ENCODE assay signal across 27 mouse cellular contexts in genomic region chr9:29550582-29550981, GRCm38 (mm10).
DNase-seq lines count a peak whose midpoint lies in the region; ATAC-seq and TF ChIP-seq lines count a peak whose summit lies in the region.
"Had no signal": no experiment of that assay in that cellular context is flagged by ENCODE, and none has a peak within 500 bp of the region (broad histone marks: within the 10 kb centered on the region; RNA-seq: fewer than 3 reads in every experiment).

No protein-coding gene starts in this region.

- H3K27me3 ChIP-seq in cerebellum, adult 2 months (ENCODE audit: control insufficient read depth, insufficient read depth, low read length): no peaks in the 10 kb centered on the region
- H3K27me3 ChIP-seq: hindbrain, embryonic 15.5 days; intestine, embryonic 15.5 days; limb, embryonic 12.5 days; liver, embryonic 15.5 days; midbrain, embryonic 15.5 days; neural tube, embryonic 13.5 days had no signal

- 12% methylated on average over 8 of the region's 8 CpGs for WGBS in cerebellum, adult 2 months

- no peak for TF ChIP-seq CTCF in cerebellum, adult 2 months (IDR thresholded peaks at IDR 0.05; ENCODE audit: borderline replicate concordance, insufficient read depth, low read depth, low read length)

- 0 out of 2 replicates have a peak, but pooled peaks have one; percentile 34 for ATAC-seq in frontal cortex, adult (ENCODE audit: low TSS enrichment)
- no peak for ATAC-seq in monocyte, adult 5-6 weeks (replicated peaks; ENCODE audit: insufficient number of reproducible peaks, low FRiP score, low TSS enrichment, poor library complexity, severe bottlenecking)
- ATAC-seq: forebrain, embryonic 14.5 days; intestine, embryonic 15.5 days; midbrain, embryonic 15.5 days; Patski had no signal

- H3K27ac ChIP-seq in cerebellum, adult 2 months (ENCODE audit: insufficient read depth, low read length): peak overlapping the region; percentile 92
- H3K27ac ChIP-seq: gastrocnemius, adult 2 months; hindbrain, embryonic 15.5 days; intestine, embryonic 15.5 days; limb, embryonic 12.5 days; liver, embryonic 15.5 days; midbrain, embryonic 15.5 days; neural tube, embryonic 13.5 days had no signal

- H3K4me1 ChIP-seq in cerebellum, adult 2 months (ENCODE audit: control insufficient read depth, insufficient read depth, low read length): peaks cover 23% of the 10 kb centered on the region; the same call in 1 of the 2 replicates
- H3K4me1 ChIP-seq: hindbrain, embryonic 15.5 days; intestine, embryonic 15.5 days; limb, embryonic 12.5 days; liver, embryonic 15.5 days; midbrain, embryonic 15.5 days; neural tube, embryonic 13.5 days had no signal

- H3K4me3 ChIP-seq in cerebellum, adult 2 months (replicated peaks; ENCODE audit: insufficient read depth, low read depth, low read length): no peak overlapping the region
- H3K4me3 ChIP-seq: gastrocnemius, adult 2 months; hindbrain, embryonic 15.5 days; intestine, embryonic 15.5 days; limb, embryonic 12.5 days; liver, embryonic 15.5 days; midbrain, embryonic 15.5 days; myocyte; neural tube, embryonic 13.5 days had no signal

- DNase-seq in frontal cortex, postnatal 25 days (ENCODE audit: low spot score in 2 of 2): no peak
- DNase-seq in brain, adult 2 months (ENCODE audit: low read depth, low spot score): peak; percentile 99
- DNase-seq in cerebellum, adult 2 months: peak; percentile 97 to 99
- peak; percentile 91 to 95 for DNase-seq in cerebellum, postnatal 14 days
- DNase-seq in B cell, adult 2 months: no peak
- DNase-seq: adrenal gland, postnatal 25 days; gastrocnemius, adult 2 months; gastrocnemius, postnatal 36 days; heart, adult 18-20 months; heart, postnatal 4 days; kidney, adult 2 months; layer of hippocampus, adult 9-11 months; lung, embryonic 14.5 days; lung, postnatal 14 days; thymus, adult 2 months; thymus, postnatal 36 days had no signal

- TF ChIP-seq POLR2A in cerebellum, adult 2 months (IDR thresholded peaks at IDR 0.05; ENCODE audit: borderline replicate concordance, insufficient read depth, low read length): peak; percentile 53; the same call in 1 of the 2 replicates

Comparison
In these comparisons a context has a peak if more than half of its experiments do, and no peak if none do; other contexts are left out.
1. DNase-seq: peak in brain, adult 2 months (single experiment), cerebellum, adult 2 months (2 of 2) and cerebellum, postnatal 14 days (2 of 2); none in frontal cortex, postnatal 25 days (0 of 2) and B cell, adult 2 months (0 of 2).